Mouse (Mus musculus) cerebellum, adult 11-12 months (tissue): ENCODE measurements around the gene Hes7.
A peak's percentile ranks its signal among the peaks of the same experiment; 100 is the strongest.

ENCODE experiments used
- DNase-seq: peaks from one replicate; pipeline ENCODE4 v3.0.0; 2022

Gene Hes7

GRCm38 (mm10) chr11:69119446-69120155 lies 603 bp upstream of the Hes7 start:
- DNase-seq = no peak

GRCm38 (mm10) chr11:69121001-69121740 lies 967 bp downstream of the Hes7 start:
- DNase-seq = no peak

DNA sequence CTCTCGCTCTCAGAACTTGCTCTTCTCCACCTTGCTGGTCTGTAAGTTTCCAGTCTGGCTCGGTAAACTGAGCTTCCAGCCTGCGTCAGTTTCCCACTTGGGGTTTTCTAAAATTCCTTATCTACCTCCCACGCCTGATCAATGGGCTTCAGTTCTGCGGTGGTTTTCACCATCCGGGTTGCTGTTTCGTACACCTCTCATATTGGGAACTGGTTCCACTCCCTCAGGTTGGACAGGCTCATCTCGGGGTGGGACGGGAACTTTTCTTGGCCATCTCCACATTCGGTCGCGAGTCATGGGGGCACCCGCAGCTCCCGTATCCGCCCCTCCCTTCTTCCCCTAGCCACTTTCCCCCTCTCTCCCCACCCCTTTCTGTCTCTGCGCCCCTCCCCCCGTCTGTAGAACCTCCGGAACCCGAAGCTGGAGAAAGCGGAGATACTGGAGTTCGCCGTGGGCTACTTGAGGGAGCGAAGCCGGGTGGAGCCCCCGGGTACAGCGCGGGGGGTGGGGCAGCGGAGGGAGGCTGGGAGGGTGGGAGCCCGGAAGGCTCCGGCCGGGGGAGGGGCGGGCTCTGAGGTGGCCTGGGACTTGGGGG lies 1.6 kb downstream of the Hes7 start:
- peak; percentile 66 for DNase-seq

DNA sequence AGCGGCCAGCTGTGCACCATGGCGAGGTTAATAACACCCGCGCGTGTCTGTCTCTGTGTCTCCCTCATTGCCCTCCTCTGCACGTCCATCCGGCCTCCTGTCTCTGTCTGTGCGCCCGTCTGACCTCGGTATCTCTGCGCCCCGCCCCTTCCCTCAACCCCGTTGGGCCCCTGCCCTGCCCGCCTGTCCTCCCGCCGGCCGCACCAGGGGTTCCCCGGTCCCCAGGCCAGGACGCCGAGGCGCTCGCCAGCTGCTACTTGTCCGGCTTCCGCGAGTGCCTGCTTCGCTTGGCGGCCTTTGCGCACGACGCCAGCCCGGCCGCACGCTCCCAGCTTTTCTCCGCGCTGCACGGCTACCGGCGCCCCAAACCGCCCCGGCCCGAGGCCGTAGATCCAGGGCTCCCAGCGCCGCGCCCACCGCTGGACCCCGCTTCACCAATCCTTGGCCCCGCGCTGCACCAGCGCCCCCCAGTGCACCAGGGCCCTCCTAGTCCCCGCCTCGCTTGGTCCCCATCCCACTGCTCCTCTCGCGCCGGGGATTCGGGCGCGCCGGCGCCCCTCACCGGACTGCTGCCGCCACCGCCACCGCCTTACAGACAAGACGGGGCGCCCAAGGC lies 2.2 kb downstream of the Hes7 start, which contains the start of gene 9130213A22Rik:
TSS of gene 9130213A22Rik (minus strand) at position 254 of the 616 bp plus-strand sequence.
- DNase-seq = peak; percentile 85

DNA sequence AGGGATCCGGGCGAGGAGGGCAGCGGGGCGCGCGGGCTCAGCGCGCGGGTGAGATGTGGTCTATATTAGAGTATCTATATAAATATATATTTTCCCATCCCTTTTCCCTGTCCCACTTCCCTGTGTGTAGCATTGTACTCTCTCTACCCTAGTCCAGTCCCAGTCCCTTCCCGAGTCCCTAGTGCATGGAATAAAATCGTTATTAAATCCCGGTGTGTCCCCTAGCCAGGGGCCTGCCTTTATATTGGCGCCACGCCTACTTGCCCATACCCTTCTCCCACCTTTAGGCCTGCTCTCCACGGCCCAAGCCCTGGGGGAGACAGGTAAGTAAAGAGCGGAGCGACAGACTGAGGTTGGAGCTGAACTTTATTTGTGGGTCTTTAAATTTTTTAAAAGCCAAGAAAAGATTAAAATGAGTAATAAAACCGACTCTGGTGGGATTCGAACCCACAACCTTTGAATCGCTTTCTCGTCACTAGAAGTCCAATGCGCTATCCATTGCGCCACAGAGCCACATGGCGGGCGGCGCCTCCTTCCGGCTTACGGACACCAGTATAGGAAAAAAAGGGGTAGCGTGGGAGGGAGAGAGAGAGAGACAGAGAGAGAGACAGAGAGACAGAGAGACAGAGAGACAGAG lies 3.0 kb downstream of the Hes7 start:
- peak; percentile 93 for DNase-seq

DNA sequence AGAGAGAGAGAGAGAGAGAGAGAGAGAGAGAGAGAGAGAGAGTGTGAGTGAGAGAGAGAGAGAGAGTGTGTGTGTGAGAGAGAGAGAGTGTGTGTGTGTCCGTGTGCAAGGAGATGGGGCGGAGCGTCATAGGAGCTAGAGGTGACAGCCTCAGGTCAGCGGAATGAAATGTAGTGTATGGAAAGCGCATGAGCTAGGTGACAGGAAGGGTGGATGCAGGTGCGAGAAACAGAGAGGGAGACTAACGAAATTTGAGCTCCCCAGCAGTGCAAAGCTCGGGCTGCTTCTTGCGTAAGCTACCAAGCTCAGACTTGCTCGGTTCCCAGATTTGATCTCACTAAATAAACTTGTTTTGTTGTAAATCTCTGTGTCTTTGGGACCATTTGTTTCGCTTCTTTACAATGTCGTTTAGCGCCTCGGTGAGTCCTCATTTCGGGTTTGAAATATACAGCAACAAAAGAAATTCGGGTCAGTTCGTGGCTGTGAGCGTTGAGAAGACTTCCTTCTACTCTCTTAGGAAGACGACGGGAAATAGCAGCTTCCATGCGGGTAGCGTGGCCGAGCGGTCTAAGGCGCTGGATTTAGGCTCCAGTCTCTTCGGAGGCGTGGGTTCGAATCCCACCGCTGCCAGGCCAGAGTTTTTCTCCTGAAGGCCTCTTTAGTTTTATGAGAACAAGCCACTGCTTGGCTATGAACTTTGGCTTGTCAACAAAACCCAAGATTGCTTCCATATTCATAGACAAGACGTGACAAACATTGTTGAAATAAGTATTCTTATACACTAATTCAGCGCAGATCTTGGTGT lies 3.7 kb downstream of the Hes7 start:
- DNase-seq = peak; percentile 86

DNA sequence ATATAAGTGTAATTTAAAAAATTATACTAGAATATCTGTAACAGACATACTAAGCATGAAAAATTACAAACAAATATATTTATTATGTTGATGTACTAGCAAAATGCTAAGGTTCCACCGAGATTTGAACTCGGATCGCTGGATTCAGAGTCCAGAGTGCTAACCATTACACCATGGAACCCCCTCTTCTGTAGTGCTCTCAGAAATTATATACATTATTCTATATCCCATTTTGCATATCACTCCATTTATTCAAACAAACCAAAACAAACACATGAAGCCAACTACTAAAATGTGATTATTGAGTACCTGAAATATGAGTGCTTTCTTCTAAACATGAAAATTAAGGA lies 4.3 kb downstream of the Hes7 start:
- peak; percentile 56 for DNase-seq

DNA sequence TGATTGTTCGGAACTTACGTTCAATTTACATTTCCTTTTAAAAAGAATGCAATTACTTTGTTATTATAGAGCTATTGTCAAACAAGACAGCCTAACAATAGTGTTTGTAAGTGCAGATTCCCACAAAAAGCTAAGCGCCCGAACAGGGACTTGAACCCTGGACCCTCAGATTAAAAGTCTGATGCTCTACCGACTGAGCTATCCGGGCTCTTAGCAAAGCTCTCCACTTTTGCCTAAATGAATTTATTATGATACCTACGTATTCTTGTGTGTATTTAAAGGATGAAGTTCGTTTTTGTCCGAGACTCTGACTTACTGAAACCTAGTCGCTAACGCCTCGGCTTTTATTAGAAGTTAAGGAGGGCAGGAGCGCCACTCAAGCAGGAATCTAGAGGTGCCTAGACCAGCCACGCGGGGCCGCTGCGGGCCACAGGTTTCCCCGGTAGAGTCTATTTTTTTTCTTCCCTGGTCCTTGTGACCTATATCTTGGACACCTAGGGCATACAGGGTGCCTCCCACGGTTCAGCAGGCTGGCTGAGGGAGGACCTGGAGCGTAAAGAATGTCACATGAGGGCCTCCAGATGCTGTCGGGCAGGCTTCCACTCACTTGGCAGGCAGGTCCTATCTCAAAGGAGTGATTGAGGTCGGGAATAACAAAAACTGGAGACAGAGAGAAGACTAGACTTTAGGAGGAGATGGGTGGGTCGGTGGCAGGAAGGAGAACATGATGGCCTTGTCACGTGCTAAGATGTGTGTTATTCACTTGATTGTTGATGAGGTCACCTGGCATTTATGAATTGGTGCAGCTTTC lies 5.0 kb downstream of the Hes7 start:
- peak; percentile 92 for DNase-seq

DNA sequence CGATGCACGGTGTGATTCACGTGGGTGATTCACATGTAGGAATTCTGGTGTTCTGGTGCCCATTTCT lies 5.5 kb downstream of the Hes7 start, which contains the start of gene Aloxe3:
TSS of gene Aloxe3 (plus strand) at position 45 of the 67 bp plus-strand sequence.
- DNase-seq = no peak

GRCm38 (mm10) chr11:69125919-69126705 lies 5.9 kb downstream of the Hes7 start:
- DNase-seq = peak; percentile 77

- no peak for DNase-seq
Measured at GRCm38 (mm10) chr11:69126706-69127095, 6.5 kb downstream of the Hes7 start.

- no peak for DNase-seq
Measured at GRCm38 (mm10) chr11:69128426-69129122, 8.4 kb downstream of the Hes7 start.

DNA sequence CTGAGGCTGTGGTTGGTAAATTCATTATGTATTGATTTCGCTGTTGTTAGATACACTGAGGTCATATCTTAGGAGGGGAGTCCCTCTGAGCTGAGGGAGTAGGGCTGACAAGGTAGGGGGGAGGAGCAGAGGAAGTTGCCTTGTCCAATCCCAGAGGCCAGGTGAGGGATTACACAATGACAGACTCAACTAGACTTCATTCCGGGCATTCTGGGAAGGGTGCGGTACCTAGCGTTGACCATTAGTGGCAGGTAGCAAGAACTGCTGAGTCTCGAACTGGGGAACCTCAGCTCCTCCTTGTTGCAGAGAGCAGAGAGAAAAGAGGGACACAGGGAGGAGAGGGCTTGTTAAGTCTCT lies 13.3 kb downstream of the Hes7 start:
- no peak for DNase-seq

DNA sequence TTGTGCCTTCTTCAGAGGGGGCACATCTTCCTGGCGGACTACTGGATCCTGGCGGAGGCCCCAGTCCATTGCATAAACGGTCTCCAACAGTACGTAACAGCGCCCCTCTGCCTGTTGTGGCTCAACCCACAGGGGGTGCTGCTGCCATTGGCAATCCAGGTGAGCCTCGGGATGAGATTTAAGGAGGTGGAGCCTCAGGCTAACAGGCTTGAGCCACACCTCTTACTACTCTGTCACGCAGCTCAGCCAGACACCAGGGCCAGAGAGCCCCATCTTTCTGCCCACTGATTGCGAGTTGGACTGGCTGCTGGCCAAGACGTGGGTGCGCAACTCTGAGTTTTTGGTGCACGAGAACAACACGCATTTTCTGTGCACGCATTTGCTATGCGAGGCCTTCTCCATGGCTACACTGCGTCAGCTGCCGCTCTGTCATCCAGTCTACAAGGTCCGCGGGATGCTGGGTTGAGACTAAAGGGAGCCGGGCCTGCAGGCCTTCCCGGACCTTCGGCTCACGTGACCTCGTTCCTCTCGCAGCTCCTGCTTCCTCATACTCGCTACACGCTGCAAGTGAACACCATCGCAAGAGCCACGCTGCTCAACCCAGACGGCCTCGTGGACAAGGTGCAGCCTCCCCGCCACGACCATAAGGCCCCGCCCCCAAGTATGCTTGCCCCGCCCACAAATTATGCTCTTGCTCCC lies 13.9 kb downstream of the Hes7 start:
- peak; percentile 84 for DNase-seq

DNA sequence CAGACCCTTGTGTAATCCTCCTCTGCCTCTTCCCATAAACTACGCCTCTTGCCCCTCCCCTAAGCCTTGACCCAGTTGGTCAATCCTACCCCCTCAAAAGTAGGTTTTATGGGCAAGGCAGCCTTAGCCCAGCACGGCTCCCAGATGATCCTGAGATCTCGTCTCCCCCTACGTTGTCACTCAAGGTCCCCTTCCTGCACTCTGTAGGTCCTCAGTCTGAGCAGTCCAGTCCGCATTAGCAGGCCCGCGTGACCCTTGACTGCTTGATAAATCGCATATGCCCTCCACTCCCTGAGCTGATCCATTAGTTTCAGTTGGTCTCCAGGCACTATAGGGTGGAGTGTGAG lies 14.4 kb downstream of the Hes7 start:
- no peak for DNase-seq

DNA sequence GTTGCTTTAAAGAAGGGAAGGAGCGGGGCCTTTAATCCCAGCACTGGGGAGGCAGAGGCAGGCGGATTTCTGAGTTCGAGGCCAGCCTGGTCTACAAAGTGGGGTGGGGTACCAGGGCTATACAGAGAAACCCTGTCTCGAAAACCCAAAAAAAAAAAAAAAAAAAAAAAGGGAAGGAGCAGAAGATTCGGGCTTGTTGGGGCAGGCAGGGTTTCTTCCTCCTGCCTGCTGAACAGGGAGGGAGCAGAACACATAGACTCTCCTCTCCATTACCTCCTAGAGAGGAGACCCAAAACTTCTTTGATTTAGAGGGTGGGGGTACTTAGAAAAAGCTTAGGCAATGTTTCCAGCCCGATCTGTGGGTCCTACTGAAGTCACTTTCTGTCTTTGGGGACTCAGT lies 15.2 kb downstream of the Hes7 start:
- DNase-seq = no peak

- no peak for DNase-seq
Measured at GRCm38 (mm10) chr11:69147546-69147945, 27.3 kb downstream of the Hes7 start.

GRCm38 (mm10) chr11:69148451-69148960 lies 28.3 kb downstream of the Hes7 start:
- no peak for DNase-seq

GRCm38 (mm10) chr11:69149728-69150127 lies 29.5 kb downstream of the Hes7 start:
- no peak for DNase-seq

DNA sequence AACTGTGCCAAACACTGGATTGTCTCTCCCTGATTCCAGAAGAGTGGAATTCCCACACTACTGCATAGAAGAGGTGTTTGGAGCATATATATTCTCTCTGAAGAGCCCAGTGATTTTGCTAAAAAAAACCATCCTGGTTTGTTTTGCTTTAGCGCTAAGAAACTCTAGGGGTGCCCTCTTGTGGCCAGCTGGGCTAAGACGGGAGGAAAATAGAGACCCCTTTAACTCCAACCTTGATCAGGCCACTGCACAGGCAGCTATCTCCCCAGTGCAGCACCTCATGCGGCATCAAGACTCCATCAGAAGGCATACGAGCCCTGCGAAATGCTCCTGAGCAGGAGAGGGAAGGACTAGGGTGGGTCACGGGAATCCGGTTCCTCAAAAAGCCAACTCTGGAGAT lies 30.2 kb downstream of the Hes7 start:
- DNase-seq = peak; percentile 69
